Mouse (Mus musculus) CD8-positive naive resting alpha-beta T cell, adult 2 months (primary cell): ENCODE data around the gene Kif18a.
A peak's percentile ranks its signal among the peaks of the same experiment; 100 is the strongest.

Source experiments
- DNase-seq, 2 experiments: peaks; one replicate each; pipeline ENCODE4 v3.0.0; 2022; ENCODE audit warnings: low read depth in 2 of 2, low spot score in 2 of 2

Gene Kif18a

DNA sequence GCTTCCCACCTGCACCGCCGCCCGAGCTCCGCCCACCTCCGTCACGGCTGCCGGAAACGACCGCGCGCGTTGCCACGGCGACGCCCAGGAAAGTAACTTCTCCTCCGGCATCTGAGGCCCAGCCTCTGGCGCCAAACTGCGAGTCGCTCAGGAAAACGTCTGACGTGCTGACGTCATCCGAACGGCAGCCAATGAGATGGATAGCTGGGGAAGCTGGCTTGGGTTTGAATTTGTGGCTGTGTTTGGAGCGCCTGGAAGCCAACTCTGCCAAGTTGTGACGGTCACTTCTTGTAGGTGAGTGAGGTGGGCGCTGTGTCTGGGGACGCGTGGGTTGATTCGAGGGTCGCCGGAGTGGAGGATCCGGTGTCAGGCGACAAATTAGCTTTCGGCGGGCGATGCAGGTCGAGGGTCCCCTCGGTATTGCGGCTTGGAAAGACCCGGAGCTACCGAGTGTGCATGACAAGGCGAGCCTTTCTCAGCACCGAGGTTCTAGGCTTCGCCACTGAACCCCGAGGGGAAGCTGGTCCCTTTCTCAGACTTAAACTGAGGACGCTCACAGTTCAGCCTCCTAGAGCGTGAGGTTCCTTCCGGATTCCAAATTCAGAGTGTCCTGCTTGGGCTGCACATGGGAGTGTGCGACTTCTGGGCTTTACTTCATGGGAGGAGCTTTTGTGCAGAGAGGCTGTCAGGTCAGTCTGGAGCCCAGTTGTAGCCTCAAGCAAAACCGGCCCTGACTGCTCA is at the start of gene Kif18a, which contains the start of gene Mettl15:
Gene Kif18a (plus strand): TSS at position 139 of the 741 bp plus-strand sequence.
Gene Mettl15 (minus strand): TSS at position 149 of the 741 bp plus-strand sequence.
- peak; percentile 90 for DNase-seq

DNA sequence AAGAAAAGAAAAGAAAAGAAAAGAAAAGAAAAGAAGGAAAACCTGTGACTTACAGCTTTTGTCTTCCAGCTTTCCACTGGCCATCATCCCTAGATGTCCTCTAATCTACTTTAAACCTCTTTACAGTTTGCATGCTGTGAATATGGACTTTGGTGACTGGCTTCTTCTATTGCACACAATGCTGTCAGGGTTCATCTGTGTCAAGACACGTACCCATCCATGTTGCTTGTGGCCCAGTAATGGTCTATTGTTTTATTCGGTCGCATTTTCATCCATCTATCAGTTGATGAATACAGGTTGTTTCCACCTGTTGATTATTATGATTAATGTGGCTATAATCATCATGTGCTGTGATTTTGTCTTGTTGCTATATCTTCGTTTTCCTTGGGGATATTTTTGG is 46.7 kb upstream of the Kif18a start:
- no peak for DNase-seq

DNA sequence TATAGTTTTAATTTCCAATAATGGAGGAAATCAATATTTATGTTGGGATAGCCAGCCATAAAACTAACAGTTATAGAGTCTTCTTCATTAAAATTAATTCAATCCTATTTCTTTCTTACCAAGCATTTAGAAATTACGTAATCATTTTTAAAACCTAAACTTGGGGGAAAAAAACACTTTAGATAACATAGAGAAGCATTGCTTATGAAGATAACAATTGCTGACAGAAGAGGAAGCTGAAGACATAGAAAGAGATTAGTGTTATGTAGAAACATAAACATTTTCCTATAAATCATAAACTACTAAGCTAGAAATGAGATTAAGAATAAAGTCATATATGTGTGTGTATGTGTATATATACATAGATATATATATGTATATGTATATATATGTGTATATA is 44.8 kb upstream of the Kif18a start:
- DNase-seq, result no peak

DNA sequence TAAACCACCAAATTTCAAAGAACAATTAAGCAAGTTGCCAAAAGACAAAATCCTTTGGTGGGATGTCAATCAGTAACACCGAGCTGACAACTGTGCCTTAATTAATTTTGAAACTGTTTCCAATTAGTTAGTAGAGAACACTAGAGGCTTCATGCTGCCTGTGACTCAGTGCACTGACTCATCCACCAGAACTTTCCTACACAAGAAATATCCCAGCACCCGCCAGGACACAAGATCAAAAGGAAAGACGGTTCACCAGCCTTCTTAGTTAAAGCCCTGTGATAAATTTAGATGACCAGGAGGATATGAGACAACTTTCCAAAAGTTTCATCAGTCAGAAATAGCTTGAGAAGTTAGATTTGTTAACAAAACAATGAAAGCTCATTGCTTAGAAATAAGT is 38.6 kb upstream of the Kif18a start:
- DNase-seq, result no peak

DNA sequence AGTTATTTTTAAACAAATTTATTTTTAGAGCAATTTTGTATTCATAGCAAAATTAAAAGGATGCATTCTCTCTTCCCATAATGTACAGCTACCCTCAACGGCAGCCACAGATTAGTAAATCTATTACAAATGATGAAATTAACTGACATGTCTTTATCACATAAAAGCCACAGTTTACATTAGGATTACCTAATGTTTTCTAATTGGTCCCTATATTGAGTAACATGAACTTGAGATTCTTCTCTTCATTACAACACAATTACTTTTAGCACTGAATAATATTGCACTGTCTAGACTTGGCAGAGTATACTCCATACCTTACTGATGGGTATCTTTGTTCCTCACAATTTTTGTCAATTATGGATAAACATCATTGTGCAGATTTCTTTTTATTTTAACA is 17.8 kb upstream of the Kif18a start:
- DNase-seq, result no peak

DNA sequence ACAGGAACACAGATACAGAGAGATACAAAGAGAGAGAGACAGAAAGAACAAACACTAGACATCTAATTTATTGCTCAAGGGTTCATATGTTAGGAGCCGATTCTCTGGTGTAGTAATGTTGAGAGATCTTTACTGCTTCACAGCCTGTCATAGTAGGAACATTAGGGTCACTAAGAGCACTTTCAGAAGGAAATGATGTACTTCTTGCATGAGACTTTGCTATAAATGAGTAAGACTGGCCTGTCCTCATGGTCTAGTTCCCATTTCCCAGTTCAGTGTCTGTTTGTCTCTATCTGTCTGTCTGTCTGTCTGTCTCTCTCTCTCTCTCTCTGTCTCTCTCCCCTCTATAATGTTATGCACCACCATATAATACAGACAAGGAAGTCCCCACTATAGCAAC is 7.4 kb upstream of the Kif18a start:
- no peak for DNase-seq

DNA sequence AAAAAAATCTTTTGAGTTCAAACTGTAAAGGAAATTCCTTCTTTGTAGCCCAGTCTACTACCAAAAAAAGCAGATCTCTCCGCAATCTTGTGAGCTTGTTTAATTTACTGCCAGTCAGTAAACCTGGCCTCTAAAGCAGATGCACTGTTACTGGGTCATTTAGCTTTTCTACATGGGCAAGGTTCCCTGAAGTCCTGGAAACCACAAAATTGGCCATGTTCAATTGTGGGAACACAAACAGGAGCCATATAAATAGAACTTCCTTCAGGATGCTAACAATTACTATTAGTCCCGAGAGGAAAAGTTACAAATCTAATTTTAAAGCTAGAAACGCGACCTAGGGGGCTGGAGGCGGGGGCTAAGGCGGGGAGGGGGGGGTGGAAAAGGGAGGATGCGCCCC is 2.9 kb upstream of the Kif18a start:
- no peak for DNase-seq

DNA sequence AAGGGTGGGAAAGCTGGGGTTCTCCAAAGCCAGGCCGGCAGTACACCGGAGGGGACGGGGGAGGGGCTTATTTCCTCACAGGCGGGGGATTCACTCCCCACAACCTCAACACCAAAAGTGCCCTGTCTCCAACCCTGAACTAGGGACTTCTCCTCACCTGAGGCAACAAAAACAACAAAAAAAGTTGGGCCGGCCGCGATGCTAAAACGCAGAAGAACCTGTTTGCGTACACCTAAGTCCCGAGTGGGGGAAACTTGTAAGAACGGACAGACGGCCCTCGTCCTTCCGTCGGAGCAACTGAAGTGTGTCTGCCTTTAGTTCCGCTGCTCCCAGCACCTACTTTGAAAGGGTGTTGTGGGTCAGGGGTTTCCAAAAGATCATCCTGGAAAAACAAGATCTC is 2.5 kb upstream of the Kif18a start:
- peak; percentile 11 to 26 for DNase-seq

DNA sequence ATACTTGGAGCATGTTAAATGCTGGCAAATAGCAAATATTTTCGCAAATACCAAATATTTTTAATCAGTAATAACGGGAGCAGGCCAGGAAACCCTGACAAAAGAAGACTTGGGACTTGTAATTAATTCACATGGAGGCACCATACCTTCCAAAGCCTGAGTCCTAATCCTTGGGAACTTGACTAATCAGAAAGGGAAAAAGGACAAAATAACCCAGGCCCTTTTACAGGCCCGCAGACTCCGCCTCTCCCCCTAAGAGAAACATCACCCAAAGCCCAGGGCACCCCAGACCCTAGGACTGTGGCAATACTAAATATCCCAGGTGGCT is 302 bp upstream of the Kif18a start:
- no peak for DNase-seq

DNA sequence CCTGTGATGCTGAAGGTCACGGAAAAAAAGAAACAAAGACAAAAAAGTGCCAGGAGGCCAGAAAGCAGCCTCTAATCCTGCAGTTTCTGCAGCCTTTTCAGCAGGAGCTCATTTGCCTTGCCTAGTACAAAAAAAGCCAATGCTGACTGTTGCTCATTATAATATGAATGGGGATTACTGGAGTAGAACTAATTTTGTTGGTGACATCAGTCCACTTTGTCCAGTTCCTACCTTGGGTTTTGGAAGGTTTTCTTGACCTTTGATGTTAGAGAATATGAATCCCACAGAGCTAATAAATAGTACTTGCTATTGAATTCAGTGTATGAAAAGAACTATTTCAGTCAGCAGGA is 778 bp downstream of the Kif18a start:
- DNase-seq, result no peak

DNA sequence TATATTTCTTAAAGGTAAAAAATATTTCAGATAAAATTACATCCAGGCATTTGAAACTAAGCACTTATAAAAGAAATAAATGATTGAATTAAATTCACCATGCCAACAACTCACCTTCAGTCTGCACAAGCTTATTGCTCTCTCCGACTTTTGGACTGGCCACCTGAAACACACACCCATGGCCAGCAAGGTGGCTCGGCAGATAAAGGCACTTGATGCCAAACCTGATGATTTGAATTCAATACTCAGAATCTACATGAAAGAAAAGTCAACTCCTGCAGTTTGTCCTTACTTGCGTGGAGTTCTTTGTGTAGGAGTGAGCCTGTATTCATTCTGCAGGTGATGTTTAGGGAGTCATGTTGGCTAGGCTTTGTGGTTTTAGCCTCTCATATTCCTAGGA is 3.6 kb downstream of the Kif18a start:
- no peak for DNase-seq

DNA sequence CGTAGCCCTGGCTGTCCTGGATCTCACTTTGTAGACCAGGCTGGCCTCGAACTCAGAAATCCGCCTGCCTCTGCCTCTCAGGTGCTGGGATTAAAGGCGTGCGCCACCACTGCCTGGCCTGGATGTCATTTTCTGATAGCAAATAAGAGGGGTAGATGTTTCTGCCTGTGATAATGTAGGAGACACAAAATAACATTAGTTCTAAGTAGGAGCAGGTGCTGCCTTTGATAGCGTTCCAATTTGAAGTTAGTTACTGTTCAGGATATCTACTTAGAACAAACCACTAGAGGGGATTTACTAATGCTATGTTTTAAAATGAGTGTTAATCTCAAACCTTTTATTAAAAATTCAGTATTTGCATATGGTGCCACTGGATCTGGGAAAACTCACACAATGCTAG is 8.8 kb downstream of the Kif18a start:
- DNase-seq, result no peak

DNA sequence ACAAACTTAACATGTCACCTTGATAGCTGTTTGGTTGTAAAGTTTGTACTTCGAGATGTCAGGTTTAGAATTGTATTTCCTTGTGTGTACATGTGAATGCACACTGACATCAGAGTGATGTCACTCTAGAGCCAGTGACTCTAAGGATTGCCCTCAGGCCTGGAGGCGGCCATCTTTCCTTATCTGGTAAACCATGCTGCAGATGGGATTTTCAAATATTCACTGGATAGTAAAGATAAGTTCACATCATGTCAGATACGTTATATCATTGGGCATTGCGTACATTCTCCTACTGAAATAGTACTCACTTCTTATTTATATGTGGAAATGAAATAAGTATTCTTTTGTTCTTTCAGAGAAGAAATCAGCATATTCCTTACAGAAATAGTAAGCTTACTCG is 15.7 kb downstream of the Kif18a start:
- DNase-seq, result no peak

DNA sequence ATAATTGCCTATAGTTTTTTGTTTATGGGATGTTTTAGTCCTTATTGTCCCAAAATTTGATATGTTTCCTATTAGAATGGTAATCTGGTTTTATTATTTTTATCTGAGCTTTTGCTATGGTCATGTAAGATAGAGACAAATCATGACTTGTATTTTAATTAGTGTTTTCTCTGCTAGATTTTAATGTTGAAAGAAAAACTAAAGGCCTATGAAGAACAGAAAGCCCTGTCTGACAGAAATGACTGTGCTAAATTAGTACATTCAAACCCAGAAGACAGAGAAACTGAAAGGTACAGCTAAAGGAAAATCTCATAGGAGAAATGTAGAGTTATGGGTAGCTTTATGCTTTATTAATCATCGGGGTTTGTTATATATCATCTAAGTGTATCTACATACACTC is 17.6 kb downstream of the Kif18a start:
- no peak for DNase-seq

DNA sequence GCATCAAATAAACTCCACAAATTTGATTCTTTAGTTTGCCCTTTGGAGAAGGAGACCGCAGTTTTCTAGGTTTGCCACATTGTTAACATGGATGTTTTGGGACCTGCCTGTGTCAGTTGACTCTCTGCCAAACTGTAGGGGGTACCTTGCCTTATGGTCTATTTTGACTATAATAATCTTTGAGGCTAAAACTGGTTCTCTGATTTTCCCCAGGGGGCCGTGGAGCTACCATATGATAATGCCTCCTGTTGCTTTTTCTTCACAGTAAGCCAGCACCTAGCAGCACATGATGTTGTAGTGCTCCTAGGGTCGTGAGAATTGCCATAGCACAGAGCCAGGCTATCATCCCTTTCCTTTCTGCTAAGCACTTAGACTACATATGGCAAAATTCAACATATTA is 21.7 kb downstream of the Kif18a start:
- no peak for DNase-seq

DNA sequence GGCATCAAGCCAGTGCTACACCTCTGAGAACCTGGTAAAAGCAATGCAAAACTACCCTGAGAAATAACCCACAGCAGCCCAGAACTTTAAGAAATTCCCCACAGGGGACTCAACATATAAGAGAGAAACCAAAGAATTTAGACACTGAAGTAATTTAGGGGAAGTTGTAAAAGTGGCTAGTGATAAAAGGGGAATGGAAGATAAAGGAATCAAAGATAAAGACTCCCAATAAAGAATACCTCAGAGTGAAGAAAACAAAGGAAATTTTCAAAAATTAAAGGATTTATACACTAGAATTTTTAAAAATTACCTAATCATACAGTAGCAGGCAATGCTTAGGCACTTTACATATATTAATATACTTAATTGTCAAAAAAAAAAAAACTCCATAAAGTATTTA is 23.1 kb downstream of the Kif18a start:
- DNase-seq, result no peak

DNA sequence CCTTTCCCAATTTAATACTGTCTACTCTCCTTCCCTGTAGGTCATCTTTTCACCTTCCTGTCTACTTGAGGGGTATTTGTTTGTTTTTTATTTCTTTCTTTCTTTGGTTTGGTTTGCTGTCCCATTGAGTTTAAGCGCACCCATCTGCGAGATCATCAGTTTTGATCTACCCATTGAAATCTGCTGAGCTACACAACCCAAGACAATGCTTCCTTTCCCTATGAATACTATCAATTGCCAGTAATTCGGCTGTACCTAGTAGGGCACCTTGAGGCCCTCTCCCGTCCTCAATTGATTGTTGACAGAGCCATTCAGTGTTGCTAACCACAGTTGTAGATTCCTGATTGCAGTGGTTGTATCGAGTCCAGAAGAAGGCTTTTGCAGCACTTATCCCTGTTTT is 30.8 kb downstream of the Kif18a start:
- no peak for DNase-seq

DNA sequence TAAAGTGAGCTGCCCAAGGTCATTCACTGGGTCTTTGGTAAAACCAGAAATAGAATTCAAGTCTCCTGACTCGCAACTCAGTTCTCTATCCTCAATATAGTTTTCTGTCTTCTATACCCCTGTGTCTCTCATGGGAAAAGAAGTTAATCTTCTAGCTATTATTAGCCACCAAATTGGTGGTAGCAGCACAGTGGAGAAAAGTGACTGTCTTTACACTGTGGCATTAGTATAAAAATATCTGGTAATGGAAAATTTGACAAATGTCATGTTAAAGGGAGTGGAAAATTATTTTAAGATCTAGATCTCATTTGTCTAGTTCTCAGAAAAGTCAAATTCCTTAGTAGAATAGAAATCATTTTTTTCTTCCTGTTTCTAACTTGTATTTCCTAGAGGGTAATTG is 51.3 kb downstream of the Kif18a start:
- DNase-seq, result no peak

DNA sequence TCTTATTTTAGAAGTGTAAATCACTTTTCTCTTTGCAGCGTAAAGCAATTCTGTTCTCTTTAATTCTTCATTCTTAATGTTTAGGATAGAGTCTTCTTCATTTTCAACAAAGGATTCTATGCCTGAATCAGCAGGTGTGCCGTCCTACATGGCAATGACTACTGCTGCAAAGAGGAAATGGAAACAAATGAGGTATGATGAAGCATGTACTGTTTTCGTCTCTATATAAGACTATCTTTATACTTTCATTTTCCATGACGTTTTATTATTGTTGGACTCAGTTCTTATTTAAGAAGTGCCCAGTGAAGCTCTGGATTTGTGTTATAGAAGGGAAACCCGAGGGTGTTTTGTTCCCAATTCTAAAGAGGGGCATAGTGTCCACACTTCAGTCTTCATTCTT is 53.7 kb downstream of the Kif18a start:
- no peak for DNase-seq

DNA sequence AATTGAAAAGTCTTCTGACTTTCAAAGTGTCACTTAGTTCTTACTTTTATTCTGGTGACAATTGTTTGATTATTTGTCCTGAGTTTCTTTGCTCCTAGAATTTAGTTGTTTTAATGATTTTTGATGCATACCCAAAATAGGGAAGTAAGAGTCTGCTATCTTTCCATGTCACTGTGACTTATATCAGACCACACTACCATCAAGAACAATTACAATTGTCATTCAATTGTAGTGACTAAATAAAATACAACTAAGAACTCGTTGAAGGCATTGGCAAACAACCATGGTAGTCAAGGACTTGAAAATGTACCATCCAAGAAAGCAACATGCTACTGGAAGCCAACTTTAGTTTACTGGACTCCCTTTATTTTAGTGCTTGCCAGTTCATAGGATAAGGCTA is 55.2 kb downstream of the Kif18a start:
- no peak for DNase-seq

DNA sequence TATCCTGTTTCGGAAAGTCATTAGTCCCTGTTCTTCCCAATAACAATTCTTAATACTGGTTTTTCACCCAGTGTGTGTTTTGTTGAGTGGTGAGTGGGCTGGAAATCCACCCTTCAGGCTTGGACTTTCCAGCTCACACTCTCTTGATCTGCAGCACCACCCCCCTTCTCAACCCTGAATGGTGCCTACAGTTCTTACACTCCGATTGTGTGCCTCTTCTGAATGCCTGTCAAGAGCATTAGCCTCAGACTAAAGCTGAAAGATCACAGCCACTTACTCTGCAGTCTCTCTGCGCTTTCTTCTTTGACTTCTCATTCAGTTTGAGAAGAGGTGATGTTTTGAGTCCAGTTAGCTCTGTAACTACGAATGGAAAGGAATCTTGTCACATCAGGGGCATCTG is 64.8 kb downstream of the Kif18a start:
- no peak for DNase-seq

DNA sequence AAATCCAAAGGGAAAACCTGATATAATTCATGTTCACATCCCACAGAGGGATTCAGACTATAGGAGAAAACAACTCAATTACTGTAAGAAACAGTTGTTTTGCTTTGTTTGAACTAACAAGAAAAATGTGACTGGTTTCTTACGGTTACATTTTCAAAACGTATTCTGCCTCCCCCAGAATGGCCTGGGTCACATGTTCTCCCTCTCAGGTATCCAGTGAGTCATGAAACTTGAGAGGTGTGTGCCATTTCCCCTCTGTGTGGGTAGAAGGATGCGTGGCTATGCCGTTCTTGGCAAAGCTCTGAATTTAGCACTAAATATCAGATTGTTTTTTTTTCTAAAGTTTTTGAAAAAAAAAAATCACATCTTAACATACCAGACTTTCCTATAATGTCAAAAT is 68.2 kb downstream of the Kif18a start:
- DNase-seq, result no peak

DNA sequence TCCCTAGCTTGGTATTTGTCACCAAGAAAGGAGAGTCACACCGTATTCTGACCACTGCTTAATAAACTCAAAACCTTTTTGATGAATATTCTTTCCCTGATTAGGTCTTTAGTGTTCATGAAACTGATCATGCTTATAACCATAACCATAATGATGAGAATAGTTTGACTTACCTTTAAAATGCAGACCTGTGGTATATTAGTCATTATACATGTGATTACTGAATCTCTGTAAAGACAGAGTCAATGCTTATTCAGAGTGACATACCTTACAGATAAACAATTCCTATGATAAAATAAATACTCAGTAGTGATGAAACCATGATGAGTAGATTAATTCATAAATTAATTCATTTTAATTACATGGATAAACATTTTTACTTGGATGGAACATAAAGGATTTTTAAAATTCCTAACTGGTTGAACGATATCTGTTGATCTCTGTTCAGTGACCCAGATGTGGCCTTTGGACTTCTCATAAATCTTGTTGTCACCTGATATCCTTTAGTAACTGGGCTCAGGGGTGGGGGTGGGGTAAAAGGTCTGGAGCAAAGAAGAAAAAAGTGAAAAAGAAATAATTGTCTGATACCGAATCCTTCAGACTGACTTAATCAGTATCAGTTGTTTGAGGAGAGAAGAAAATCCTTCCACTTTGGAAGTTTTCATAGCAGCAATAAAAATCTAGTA is 78.1 kb downstream of the Kif18a start:
- no peak for DNase-seq
